Mouse (Mus musculus) urinary bladder, adult 2 months (tissue): ENCODE results near the gene Vmn1r208. TPM values are rescaled to one million over a fixed set of nuclear protein-coding genes. Genes with fewer than 3 reads are reported as not detected.
"Not testable (repeated sequence)": the region's sequence is repeated elsewhere in the genome, so short reads cannot be mapped to it uniquely, and the experiment has no call there.

Experiments used
- DNase-seq: peaks from one replicate; pipeline ENCODE4 v3.0.0; 2022; ENCODE audit warnings: low spot score
- polyA plus RNA-seq: library from polyadenylated mRNA; depleted of rRNA; stranded (reverse); fragments of >200 nt; gene quantifications from 2 replicates; pipeline ENCODE4 v1.2.3, GENCODE M21; 2012; rRNA removed

The Vmn1r208 gene
- not detected in 2 replicates for polyA plus RNA-seq

- not testable (repeated sequence) for DNase-seq
Measured at GRCm38 (mm10) chr13:22777300-22777699, at the start of gene Vmn1r208. Vmn1r208 (minus strand) TSS chr13:22777400.

GRCm38 (mm10) chr13:22821601-22822000, 44.4 kb upstream of the Vmn1r208 start:
- DNase-seq = not testable (repeated sequence)

DNA sequence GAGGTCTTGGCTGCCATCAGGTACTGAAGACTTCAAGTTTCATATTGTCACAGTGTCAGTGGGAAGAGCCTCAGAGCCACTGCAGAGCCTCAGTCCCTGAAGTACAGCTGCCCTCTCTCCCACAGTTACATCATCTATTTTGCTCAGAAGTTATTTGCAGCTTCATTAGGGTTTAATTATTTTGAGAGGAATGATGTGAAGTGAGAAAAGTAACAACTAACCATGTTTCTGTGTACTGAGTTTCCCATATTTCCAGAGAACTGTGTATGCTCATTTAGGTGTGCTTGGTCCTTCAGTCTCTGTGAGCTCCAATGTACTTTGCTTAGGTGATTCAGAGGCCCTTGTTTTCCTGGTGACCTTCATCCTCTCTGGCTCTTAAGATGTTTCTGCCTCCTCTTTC, 32.4 kb upstream of the Vmn1r208 start, which contains the start of gene Vmn1r209:
TSS of gene Vmn1r209 (minus strand) at position 101 of the 400 bp plus-strand sequence.
- not testable (repeated sequence) for DNase-seq

DNA sequence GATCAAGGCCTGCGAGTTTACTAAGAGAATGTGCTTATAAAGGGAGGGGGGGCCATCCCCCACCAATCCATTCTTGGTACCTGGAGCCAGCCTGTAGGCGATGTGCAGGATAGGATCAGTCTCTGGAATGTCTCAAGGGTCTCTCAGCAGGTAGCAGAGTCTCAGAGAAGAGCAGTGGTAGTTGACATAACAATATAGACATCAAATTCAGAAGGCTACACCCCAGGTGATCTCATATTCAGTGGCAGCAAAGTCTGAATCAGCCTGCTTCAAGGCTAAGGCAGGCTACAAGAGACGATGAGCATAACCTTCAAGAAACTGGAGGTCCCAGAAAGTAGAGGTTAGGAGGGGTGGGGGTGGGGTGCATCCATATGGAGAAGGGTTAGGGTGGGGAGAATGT, 10.9 kb upstream of the Vmn1r208 start:
- DNase-seq = not testable (repeated sequence)

DNA sequence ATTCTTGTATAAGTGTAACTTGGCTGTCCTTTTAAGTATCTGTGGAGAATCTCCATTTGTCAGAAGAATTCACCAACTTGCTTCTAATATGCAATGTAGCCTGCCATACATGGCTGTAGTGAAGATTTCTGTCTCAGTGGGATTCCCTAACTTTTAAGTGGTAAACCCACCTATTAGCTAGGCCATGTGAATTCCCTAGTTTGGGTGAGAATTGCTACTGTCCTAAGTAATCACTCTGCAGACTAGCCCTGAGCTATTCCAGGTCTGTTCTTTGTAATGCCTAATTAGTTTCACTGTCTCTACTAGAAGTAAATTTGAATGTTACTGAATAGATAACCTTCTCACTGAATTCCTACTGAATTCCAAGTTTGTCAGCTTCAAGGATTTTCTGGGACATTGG, 7.0 kb upstream of the Vmn1r208 start:
- DNase-seq = not testable (repeated sequence)

DNA sequence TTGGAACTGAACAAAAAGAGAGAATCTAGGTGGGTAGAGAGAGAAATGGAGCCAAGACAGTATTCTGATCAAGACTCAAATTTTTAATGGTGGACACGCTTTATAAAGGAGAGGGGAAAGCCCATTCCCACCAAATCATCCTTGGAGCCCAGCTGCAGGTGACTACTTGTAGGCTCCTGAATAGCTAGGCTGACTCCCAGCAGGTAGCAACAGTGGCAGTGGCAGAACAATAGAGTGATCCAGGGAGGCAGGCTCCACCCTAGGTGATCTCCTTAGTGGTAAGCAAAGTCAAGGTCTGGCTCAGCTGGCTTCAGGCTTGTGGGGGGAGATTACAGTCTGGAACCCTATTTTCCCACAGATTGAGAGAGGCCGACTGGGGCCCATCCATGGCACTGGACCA, 5.6 kb downstream of the Vmn1r208 start:
- not testable (repeated sequence) for DNase-seq

- DNase-seq = no peak
Measured at GRCm38 (mm10) chr13:22747524-22747923, 29.7 kb downstream of the Vmn1r208 start.

DNA sequence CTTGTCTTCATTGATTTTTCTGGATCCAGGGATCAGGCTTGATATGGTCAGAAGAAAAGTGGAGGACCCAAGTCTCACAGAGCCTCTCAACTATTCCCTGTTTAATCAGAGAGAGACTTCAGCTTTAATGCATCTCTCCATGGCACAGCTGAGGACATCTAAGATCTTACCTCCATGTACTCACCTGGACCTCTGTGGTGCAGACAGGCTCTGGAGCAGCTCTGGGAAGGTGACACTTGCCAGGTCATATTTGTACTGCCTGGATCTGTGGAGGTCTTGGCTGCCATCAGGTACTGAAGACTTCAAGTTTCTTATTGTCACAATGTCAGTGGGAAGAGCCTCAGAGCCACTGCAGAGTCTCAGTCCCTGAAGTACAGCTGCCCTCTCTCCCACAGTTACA, 47.7 kb downstream of the Vmn1r208 start, which contains the start of gene Vmn1r207-ps:
TSS of gene Vmn1r207-ps (minus strand) at position 101 of the 400 bp plus-strand sequence.
- not testable (repeated sequence) for DNase-seq

Other genes starting within 250 kb of the Vmn1r208 start
- gene Vmn1r204, start 224.2 kb downstream of the Vmn1r208 start, polyA plus RNA-seq = not detected in 2 replicates
- gene Vmn1r205, start 184.4 kb downstream of the Vmn1r208 start, polyA plus RNA-seq = not detected in 2 replicates
- gene Vmn1r206, start 153.1 kb downstream of the Vmn1r208 start, polyA plus RNA-seq = not detected in 2 replicates
- not detected in 2 replicates for gene Vmn1r207-ps, start 47.8 kb downstream of the Vmn1r208 start, polyA plus RNA-seq
- not detected in 2 replicates for gene Vmn1r209, start 32.3 kb upstream of the Vmn1r208 start, polyA plus RNA-seq
- gene Vmn1r210, start 53.9 kb upstream of the Vmn1r208 start, polyA plus RNA-seq = not detected in 2 replicates
- gene Vmn1r211, start 80.2 kb upstream of the Vmn1r208 start, polyA plus RNA-seq = not detected in 2 replicates
- gene Vmn1r212, start 106.8 kb upstream of the Vmn1r208 start, polyA plus RNA-seq = not detected in 2 replicates
- not detected in 2 replicates for gene Vmn1r213, start 230.3 kb upstream of the Vmn1r208 start, polyA plus RNA-seq